Mouse (Mus musculus): ENCODE measurements around the gene Mb21d2. TPM values are rescaled to one million over a fixed set of nuclear protein-coding genes. Genes with fewer than 3 reads are reported as not detected.

Mb21d2 gene
- polyA plus RNA-seq, 1 experiment = 9.2 TPM

GRCm38 (mm10) chr16:28841102-28841501, 88.4 kb downstream of the Mb21d2 start:
- Histone ChIP-seq H3K79me2 (ENCODE audit: control insufficient read depth, insufficient read depth) (no peaks in the 10 kb centered on the region), H3K36me3 (ENCODE audit: control insufficient read depth, insufficient read depth) (no peaks in the 10 kb centered on the region), H3K4me3 (ENCODE audit: insufficient read depth, poor library complexity, severe bottlenecking) (no peak overlapping the region), H3ac (ENCODE audit: control insufficient read depth, insufficient read length, low read depth) (no peak overlapping the region), H3K27me3 (ENCODE audit: control insufficient read depth, insufficient read depth, insufficient read length) (no peaks in the 10 kb centered on the region), H3K79me3 (ENCODE audit: low read depth) (no peaks in the 10 kb centered on the region)
- TF ChIP-seq MYOD1 (IDR thresholded peaks at IDR 0.05; ENCODE audit: control insufficient read depth, insufficient read length, low read depth) (no peak), MYOG (IDR thresholded peaks at IDR 0.05; ENCODE audit: control insufficient read depth, extremely low read depth, insufficient read length) (no peak), MAX (IDR thresholded peaks at IDR 0.05) (no peak), CEBPB (IDR thresholded peaks at IDR 0.05; ENCODE audit: low read depth) (no peak)

DNA sequence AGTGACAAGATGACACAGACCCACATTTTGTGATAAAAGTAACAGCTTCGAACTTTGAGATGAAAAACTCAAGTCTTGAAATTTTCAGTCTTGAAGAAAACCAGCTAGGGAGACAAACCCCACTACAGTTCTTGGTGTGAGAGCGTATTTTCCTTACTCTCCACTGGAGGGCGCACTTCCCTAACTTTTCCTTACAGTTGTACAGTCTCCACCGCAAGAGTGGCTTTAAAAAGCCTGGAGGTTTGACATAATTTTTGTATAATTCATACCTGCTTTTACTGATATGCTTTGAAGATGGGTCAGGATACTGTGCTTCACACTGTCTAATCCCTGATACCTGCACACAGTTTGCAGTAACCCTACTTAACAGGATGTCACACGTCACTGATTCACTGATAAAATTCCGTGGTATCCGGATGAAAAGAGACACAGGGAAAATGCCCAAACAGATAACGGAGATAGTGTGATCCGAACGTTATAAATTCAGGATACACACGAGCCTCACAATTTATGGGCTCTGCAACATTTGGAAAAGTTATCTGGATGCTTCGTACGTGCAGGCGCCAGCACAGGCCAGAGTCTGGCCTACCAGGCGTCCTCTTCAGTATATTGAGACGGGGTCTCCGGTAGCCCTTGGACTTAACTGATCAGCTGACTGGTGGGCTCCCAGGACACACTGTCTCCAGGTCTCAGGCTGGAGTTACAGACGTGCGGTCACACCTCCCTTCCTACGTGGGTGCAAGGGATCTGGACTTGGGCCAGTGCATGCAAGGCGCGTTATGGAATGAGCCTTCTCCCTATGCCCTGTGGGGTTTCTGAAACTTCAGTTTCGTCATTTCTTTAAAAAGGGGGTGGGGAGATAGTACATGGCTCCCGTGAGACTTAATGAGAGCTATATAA, 89.1 kb downstream of the Mb21d2 start:
- Histone ChIP-seq H3K27me3 (ENCODE audit: control insufficient read depth, insufficient read depth, insufficient read length) (no peaks in the 10 kb centered on the region), H3K79me3 (ENCODE audit: low read depth) (no peaks in the 10 kb centered on the region), H3K4me3 (ENCODE audit: insufficient read depth, poor library complexity, severe bottlenecking) (no peak overlapping the region), H3ac (ENCODE audit: control insufficient read depth, insufficient read length, low read depth) (no peak overlapping the region), H3K36me3 (ENCODE audit: control insufficient read depth, insufficient read depth) (no peaks in the 10 kb centered on the region), H3K79me2 (ENCODE audit: control insufficient read depth, insufficient read depth) (no peaks in the 10 kb centered on the region)
- TF ChIP-seq CTCF (IDR thresholded peaks at IDR 0.05; ENCODE audit: control insufficient read depth, insufficient read depth, insufficient read length) = peak; percentile 13
- no peak for TF ChIP-seq CEBPB (IDR thresholded peaks at IDR 0.05; ENCODE audit: low read depth)

- no peaks in the 10 kb centered on the region for H3K36me3 ChIP-seq (ENCODE audit: control insufficient read depth, insufficient read depth)
- no peaks in the 10 kb centered on the region for H3K79me2 ChIP-seq (ENCODE audit: control insufficient read depth, insufficient read depth)
- no peaks in the 10 kb centered on the region for H3K27me3 ChIP-seq (ENCODE audit: control insufficient read depth, insufficient read depth, insufficient read length)
- H3K79me3 ChIP-seq (ENCODE audit: low read depth) = no peaks in the 10 kb centered on the region
- H3K4me3 ChIP-seq (ENCODE audit: insufficient read depth, poor library complexity, severe bottlenecking) = no peak overlapping the region
- no peak overlapping the region for H3ac ChIP-seq (ENCODE audit: control insufficient read depth, insufficient read length, low read depth)
- no peak for TF ChIP-seq CEBPB (IDR thresholded peaks at IDR 0.05; ENCODE audit: low read depth)
- TF ChIP-seq FOSL1 (IDR thresholded peaks at IDR 0.05; ENCODE audit: insufficient read depth, low read length, poor library complexity, severe bottlenecking) = no peak
- TF ChIP-seq MYOD1 (IDR thresholded peaks at IDR 0.05; ENCODE audit: control insufficient read depth, insufficient read length, low read depth) = no peak
- TF ChIP-seq USF1 (IDR thresholded peaks at IDR 0.05; ENCODE audit: low read depth) = no peak
- TF ChIP-seq MYOG (IDR thresholded peaks at IDR 0.05; ENCODE audit: control insufficient read depth, extremely low read depth, insufficient read length) = no peak
- TF ChIP-seq MAX (IDR thresholded peaks at IDR 0.05) = no peak
These were observed 89.9 kb downstream of the Mb21d2 start for GRCm38 (mm10) chr16:28839575-28839974.

GRCm38 (mm10) chr16:28838016-28838415, 91.5 kb downstream of the Mb21d2 start:
- no peaks in the 10 kb centered on the region for H3K36me3 ChIP-seq (ENCODE audit: control insufficient read depth, insufficient read depth)
- H3K4me3 ChIP-seq (ENCODE audit: insufficient read depth, poor library complexity, severe bottlenecking) = no peak overlapping the region
- H3ac ChIP-seq (ENCODE audit: control insufficient read depth, insufficient read length, low read depth) = no peak overlapping the region
- H3K79me2 ChIP-seq (ENCODE audit: control insufficient read depth, insufficient read depth) = no peaks in the 10 kb centered on the region
- H3K27me3 ChIP-seq (ENCODE audit: control insufficient read depth, insufficient read depth, insufficient read length) = no peaks in the 10 kb centered on the region
- no peaks in the 10 kb centered on the region for H3K79me3 ChIP-seq (ENCODE audit: low read depth)
- TF ChIP-seq CTCF (IDR thresholded peaks at IDR 0.05; ENCODE audit: control insufficient read depth, insufficient read depth, insufficient read length) = peak; percentile 70
- TF ChIP-seq CEBPB (IDR thresholded peaks at IDR 0.05; ENCODE audit: low read depth) = no peak

- peaks cover 10% of the 10 kb centered on the region for H3K36me3 ChIP-seq (ENCODE audit: control insufficient read depth, insufficient read depth)
- no peak overlapping the region for H3ac ChIP-seq (ENCODE audit: control insufficient read depth, insufficient read length, low read depth)
- H3K4me3 ChIP-seq (ENCODE audit: insufficient read depth, poor library complexity, severe bottlenecking) = no peak overlapping the region
- no peaks in the 10 kb centered on the region for H3K27me3 ChIP-seq (ENCODE audit: control insufficient read depth, insufficient read depth, insufficient read length)
- no peaks in the 10 kb centered on the region for H3K79me3 ChIP-seq (ENCODE audit: low read depth)
- no peaks in the 10 kb centered on the region for H3K79me2 ChIP-seq (ENCODE audit: control insufficient read depth, insufficient read depth)
- no peak for TF ChIP-seq CEBPB (IDR thresholded peaks at IDR 0.05; ENCODE audit: low read depth)
- TF ChIP-seq MYOG (IDR thresholded peaks at IDR 0.05; ENCODE audit: control insufficient read depth, extremely low read depth, insufficient read length) = no peak
- TF ChIP-seq MAX (IDR thresholded peaks at IDR 0.05) = no peak
- no peak for TF ChIP-seq CTCF (IDR thresholded peaks at IDR 0.05; ENCODE audit: control insufficient read depth, insufficient read depth, insufficient read length)
- no peak for TF ChIP-seq FOSL1 (IDR thresholded peaks at IDR 0.05; ENCODE audit: insufficient read depth, low read length, poor library complexity, severe bottlenecking)
- no peak for TF ChIP-seq MYOD1 (IDR thresholded peaks at IDR 0.05; ENCODE audit: control insufficient read depth, insufficient read length, low read depth)
- no peak for TF ChIP-seq USF1 (IDR thresholded peaks at IDR 0.05; ENCODE audit: low read depth)
These were observed 97.3 kb downstream of the Mb21d2 start for GRCm38 (mm10) chr16:28832085-28832635.

DNA sequence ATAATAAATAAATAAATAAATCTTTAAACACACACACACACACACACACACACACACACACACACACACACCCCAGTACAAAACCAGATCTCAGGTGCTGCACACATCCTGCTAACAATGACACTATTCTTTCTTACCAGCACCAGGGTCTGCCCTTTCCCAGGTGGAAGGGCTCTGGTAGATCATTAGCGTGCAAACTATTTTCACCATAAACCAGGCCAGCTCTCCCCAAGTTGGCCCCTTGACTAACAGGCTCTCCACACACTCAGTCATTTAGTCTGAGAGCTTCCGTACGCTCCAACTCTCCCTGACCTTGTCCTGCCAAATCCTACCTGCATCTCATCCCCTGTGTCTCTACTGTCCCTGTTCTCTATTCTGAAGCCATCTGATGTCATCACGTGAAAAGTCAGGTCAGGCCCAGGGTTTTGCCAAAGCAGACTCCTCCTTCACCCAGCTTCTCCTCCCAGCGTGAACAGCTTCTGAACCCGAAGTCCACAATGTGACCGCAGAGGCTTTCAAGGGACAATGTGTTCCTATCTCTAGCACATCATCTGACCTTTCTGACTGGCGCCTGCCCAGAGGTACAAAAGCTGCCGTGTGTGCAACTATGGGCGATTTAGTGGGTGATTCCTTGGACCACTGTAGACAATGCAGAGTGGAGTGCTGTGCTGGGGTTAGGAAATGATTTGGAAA, 100.1 kb downstream of the Mb21d2 start:
- Histone ChIP-seq H3ac (ENCODE audit: control insufficient read depth, insufficient read length, low read depth) (no peak overlapping the region), H3K27me3 (ENCODE audit: control insufficient read depth, insufficient read depth, insufficient read length) (no peaks in the 10 kb centered on the region), H3K79me3 (ENCODE audit: low read depth) (no peaks in the 10 kb centered on the region), H3K36me3 (ENCODE audit: control insufficient read depth, insufficient read depth) (peaks cover 10% of the 10 kb centered on the region), H3K4me3 (ENCODE audit: insufficient read depth, poor library complexity, severe bottlenecking) (no peak overlapping the region), H3K79me2 (ENCODE audit: control insufficient read depth, insufficient read depth) (no peaks in the 10 kb centered on the region)
- TF ChIP-seq USF1 (IDR thresholded peaks at IDR 0.05; ENCODE audit: low read depth) (no peak), MAX (IDR thresholded peaks at IDR 0.05) (no peak), CTCF (IDR thresholded peaks at IDR 0.05; ENCODE audit: control insufficient read depth, insufficient read depth, insufficient read length) (no peak), CEBPB (IDR thresholded peaks at IDR 0.05; ENCODE audit: low read depth) (no peak), FOSL1 (IDR thresholded peaks at IDR 0.05; ENCODE audit: insufficient read depth, low read length, poor library complexity, severe bottlenecking) (no peak), MYOD1 (IDR thresholded peaks at IDR 0.05; ENCODE audit: control insufficient read depth, insufficient read length, low read depth) (no peak), MYOG (IDR thresholded peaks at IDR 0.05; ENCODE audit: control insufficient read depth, extremely low read depth, insufficient read length) (no peak)

All from C2C12 (cell line).